Mouse (Mus musculus) lung, postnatal 25 days (tissue): ENCODE data around the gene Opcml.

Experiments
- DNase-seq: peaks from one replicate; pipeline ENCODE4 v3.0.0; 2022; ENCODE audit warnings: low spot score

Gene Opcml

GRCm38 (mm10) chr9:28776517-28777503, 986.2 kb downstream of the Opcml start:
- DNase-seq = no peak

- DNase-seq = no peak
Observed at GRCm38 (mm10) chr9:28783834-28784233, 993.3 kb downstream of the Opcml start.

DNA sequence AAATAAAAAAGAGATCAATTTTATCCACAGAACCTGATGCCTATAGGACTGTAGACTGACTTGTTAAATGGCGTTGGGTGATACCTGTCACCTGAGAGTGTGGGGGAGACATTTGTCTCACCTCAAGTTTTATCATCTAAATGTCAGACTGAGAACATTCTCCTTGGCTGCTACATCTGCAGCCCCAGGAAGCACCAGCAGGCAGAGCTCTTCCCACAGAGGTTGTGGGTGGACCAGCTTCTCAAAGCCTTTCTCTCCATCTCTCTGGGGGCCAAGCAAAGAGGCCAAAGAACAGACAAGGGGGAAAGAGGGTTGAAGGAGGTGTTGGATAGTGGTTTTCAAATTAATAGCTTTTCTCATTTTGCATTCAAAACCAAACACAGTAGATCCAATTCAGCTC, 998.9 kb downstream of the Opcml start:
- DNase-seq = no peak

- DNase-seq = no peak
Observed at GRCm38 (mm10) chr9:28800100-28800499, 1009.5 kb downstream of the Opcml start.

GRCm38 (mm10) chr9:28806666-28807065, 1016.1 kb downstream of the Opcml start:
- DNase-seq = no peak

- DNase-seq = no peak
Observed at GRCm38 (mm10) chr9:28822060-28822459, 1031.5 kb downstream of the Opcml start.

DNA sequence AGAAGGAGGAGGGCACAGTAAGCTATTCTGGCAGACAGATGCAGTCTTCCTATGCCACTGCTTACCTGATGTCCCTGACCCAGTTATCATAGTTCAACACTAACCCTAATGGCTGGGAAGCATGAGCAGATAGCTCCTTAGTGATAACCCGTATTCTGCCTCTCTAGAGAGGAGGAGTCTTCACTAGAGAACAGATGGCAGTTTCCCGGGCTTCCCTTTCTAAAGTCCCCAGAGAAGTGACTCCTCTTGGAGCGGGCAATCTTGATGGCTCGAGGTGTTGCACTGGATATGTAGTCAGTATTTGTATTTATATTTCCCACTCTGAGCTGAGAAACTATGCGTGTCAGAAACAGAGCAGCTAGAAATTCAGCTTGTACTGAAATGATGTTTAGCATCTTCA, 1031.9 kb downstream of the Opcml start:
- no peak for DNase-seq

- no peak for DNase-seq
Observed at GRCm38 (mm10) chr9:28825821-28826220, 1035.2 kb downstream of the Opcml start.

DNA sequence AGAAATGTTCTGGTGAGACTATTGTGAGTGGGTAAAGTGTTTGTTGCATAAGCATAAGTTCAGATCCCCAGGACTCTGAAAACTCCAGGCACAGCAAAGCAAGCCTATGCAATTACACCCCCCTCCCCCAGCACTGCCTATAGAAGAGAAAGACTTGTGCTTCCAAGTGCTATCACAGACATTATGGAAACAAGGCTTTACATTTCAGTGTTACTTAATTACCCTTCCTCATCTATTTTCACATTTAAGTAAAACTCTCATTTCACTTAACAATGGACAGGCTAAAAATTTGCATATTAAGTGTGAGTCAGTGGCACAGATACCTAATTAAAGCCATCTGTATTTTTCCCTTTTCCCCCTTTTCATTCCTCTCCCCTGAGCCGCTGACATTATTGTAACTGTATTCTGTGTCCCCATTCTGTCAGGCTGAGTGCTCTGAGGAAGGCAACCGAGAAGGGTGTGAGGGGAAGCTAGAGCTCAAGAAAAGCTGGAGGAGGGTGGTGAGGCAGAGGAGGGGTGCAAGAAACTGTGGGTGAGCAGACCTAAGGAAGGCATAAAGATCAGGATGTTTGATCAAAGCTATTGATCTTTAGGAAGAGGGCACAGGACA, 1055.5 kb downstream of the Opcml start:
- DNase-seq = no peak

DNA sequence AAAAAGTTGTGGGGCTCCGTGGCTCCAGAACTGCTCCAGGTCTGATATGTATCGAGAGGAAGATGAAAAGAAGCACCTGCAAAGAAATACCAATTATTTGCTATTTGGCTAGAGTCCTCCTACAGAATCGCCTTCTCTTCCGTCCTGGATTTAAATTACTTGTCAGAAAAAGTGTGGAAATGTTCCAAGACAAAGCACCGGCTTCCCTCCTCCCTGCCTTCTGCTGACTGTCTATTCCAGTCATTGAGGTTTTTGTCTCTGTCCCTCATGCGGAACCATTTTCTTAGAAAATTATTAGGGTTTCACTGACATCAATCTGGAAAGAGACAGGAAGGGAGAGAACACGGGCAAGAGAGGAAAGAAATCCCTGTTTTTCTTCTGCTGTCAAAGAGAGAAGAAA, 1065.3 kb downstream of the Opcml start:
- DNase-seq = no peak

GRCm38 (mm10) chr9:28861983-28862382, 1071.4 kb downstream of the Opcml start:
- DNase-seq = no peak

- no peak for DNase-seq
Observed at GRCm38 (mm10) chr9:28867256-28867655, 1076.7 kb downstream of the Opcml start.

GRCm38 (mm10) chr9:28870478-28870877, 1079.9 kb downstream of the Opcml start:
- no peak for DNase-seq

- no peak for DNase-seq
Observed at GRCm38 (mm10) chr9:28882566-28882965, 1092.0 kb downstream of the Opcml start.

- no peak for DNase-seq
Observed at GRCm38 (mm10) chr9:28891611-28892010, 1101.0 kb downstream of the Opcml start.

GRCm38 (mm10) chr9:28903291-28903690, 1112.7 kb downstream of the Opcml start:
- DNase-seq = no peak

DNA sequence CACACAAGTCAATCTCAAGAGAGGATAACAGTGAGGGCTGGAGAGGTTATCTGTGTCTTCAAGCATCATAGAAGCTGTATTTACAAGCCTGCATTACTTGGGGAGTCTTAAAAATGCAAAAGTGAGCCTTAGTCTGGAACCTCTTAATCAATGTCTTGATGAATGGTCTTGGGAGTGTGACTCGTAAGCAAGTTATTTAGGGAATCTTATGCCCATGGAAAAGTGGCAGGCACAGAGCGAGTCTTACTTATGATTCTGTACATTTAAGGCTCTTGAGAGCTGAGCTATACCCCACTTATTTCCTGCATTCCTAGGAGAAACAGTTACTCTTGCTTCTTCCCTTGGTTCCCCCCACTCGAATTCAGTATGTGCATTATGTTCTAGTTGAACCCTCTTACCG, 1119.2 kb downstream of the Opcml start:
- DNase-seq = no peak

DNA sequence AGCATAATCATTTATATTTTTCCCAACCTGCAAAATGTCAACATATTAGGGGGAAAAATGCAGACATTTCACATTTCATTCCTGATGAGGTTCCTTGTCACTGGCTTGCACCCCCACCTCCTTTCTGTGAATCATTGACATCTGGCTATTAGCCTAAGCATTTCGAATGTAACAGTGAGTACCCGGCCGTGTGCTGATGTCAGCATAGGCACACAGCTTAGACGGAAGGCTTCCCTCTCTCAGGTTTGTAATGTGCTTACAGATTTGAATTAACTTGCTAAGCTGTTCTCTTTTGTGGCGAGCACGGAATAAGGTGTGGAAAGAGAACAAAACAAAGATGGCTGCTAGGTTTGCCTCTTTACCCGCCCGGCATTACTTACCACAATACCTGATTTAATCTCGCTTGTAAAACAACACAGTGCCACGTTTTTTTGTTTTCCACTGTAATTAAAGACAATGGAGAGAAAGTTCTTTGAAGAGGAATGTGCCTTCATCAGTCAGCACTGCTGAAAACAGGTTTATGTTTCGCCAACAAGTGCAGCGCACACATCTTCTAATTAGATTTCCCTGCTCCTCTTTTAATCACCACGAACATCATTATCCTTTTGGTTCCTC, 1121.1 kb downstream of the Opcml start:
- DNase-seq = no peak

GRCm38 (mm10) chr9:28932069-28932468, 1141.5 kb downstream of the Opcml start:
- no peak for DNase-seq

DNA sequence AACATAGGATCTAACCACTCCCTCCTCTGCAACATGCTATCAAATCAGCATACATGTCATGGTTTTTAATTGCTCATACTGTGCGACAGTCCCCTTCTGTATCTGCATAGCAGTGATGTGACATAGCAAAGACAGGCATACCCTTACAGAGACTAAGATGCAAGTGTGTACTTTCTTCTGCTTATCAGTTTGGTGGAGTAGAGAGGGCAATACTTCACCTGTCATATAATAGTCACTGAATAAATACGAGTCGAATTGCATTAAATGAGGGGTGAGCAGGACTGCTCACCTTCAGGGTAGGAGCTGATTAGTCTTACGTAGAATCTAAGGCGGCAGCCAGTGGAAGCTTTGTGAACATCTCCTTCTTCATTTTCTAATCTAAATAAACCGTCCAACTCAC, 1146.6 kb downstream of the Opcml start:
- DNase-seq = no peak

DNA sequence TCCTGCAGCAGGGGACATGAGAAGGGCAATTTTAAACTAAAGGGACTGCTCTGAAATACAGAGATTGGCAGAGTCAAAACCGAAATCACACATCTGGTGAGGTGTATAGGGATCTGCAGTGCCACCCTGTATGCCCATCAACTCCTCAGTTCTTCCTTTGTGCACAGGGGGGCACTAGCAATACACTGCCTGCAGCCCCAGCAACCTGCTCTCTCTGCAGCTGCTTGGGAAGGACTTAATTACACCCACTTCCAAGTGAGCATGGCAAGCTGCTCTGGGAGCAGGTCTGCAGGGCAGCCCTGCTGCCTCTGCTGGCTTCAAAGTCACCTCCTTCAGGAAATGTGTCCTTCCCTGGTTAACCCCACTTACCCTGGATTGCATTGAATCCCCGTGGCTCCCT, 1147.4 kb downstream of the Opcml start:
- DNase-seq = no peak

DNA sequence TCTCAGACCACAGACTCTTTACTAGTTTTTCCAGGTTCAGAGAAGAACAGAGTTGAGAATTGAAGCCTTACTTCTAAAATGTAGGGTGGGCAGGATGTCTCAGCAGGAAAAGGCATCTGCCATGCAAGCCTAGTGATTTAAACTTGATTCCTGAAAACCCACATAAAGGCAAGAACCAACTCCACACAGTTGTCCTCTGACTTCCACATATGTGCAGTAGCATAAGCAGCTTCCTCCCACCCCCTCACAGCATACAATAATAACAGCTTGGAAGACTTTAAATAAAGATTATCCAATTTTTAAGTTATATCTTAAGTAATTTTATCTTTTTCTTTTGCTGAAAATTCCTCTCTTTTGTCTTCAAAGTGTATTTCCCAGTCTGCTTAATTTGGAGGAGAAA, 1150.3 kb downstream of the Opcml start:
- no peak for DNase-seq

DNA sequence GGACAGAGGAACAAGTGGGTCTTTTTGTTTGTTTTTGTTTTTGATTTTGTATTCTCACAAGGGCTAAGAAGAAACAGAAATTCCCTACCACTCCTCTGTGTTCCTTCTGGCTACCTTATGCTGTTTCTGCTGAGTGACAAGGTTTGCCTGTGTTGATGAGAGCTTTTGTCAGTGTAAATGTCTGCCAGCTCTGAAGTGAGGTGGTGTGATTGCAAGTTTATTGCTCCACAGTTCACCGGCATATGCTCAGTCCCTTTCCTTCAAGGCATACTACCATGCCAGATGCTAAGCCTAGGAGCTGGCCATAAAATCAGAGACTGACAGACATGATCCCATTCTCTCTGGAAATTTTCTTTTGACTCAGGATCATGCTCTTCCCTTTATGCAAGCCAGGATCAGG, 1178.9 kb downstream of the Opcml start:
- DNase-seq = no peak
